Mouse (Mus musculus): ENCODE measurements around the gene Nras.

- no peak for TF ChIP-seq CTCF (IDR thresholded peaks at IDR 0.05; ENCODE audit: low read depth, low read length)
- no peak for TF ChIP-seq POLR2A (IDR thresholded peaks at IDR 0.05; ENCODE audit: extremely low read depth, insufficient read depth, low read length)
Observed at GRCm38 (mm10) chr3:103020943-103021638, 37.0 kb upstream of the Nras start.

All from liver, adult 2 months (tissue).